Mouse (Mus musculus): ENCODE measurements around the gene Rpa1. TPM values are rescaled to one million over a fixed set of nuclear protein-coding genes. Genes with fewer than 3 reads are reported as not detected.

The Rpa1 gene
- polyA plus RNA-seq, 1 experiment from 2014 or later, result 119 TPM

- ATAC-seq (ENCODE audit: low FRiP score, low TSS enrichment), result no peak
- H3K4me2 ChIP-seq (replicated peaks; ENCODE audit: low read depth, low read length), result peak overlapping the region; percentile 82
- 39% methylated on average over 10 of the region's 10 CpGs for WGBS
- H3K27me3 ChIP-seq (ENCODE audit: insufficient read depth, low read length), result no peaks in the 10 kb centered on the region
- H3K4me1 ChIP-seq (ENCODE audit: insufficient read depth, low read length), result peaks cover 35% of the 10 kb centered on the region
- peak overlapping the region; percentile 97 for H3K4me3 ChIP-seq (ENCODE audit: low read length)
- peak overlapping the region; percentile 87 for H3K9ac ChIP-seq (replicated peaks; ENCODE audit: low read length)
- H3K27ac ChIP-seq (ENCODE audit: low read length), result no peak overlapping the region
- no peaks in the 10 kb centered on the region for H3K36me3 ChIP-seq (ENCODE audit: insufficient read depth, low read length)
- H3K9me3 ChIP-seq (ENCODE audit: low read length), result no peaks in the 10 kb centered on the region
Measured at GRCm38 (mm10) chr11:75347188-75347585, 937 bp downstream of the Rpa1 start.

GRCm38 (mm10) chr11:75346556-75347187 lies 1.5 kb downstream of the Rpa1 start:
- H3K9ac ChIP-seq (replicated peaks; ENCODE audit: low read length), result peak overlapping the region; percentile 87
- no peaks in the 10 kb centered on the region for H3K36me3 ChIP-seq (ENCODE audit: insufficient read depth, low read length)
- peak overlapping the region; percentile 97 for H3K4me3 ChIP-seq (ENCODE audit: low read length)
- no peaks in the 10 kb centered on the region for H3K9me3 ChIP-seq (ENCODE audit: low read length)
- no peak overlapping the region for H3K27ac ChIP-seq (ENCODE audit: low read length)
- H3K27me3 ChIP-seq (ENCODE audit: insufficient read depth, low read length), result no peaks in the 10 kb centered on the region
- 47% methylated on average over 3 of the region's 4 CpGs for WGBS
- peak overlapping the region; percentile 82 for H3K4me2 ChIP-seq (replicated peaks; ENCODE audit: low read depth, low read length)
- no peak for ATAC-seq (ENCODE audit: low FRiP score, low TSS enrichment)
- peaks cover 35% of the 10 kb centered on the region for H3K4me1 ChIP-seq (ENCODE audit: insufficient read depth, low read length)

DNA sequence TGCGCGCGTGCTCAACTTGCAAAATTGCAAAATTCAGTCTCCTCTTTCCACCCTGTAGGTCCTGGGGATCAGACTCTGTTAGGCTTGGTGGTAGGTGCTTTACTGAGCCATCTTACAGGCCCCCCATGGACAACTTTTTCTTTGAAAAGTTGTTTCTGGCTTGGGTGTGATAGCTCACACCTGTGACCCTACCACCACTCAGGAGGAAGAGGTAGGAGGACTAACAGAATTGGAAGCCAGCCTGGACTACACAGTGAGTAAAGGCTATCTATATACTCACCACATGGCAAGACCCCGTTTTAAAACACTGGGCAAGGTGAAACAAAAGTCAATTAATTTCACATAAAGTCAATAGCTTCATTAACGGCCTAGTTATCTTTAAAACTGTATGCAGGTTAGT lies 3.4 kb downstream of the Rpa1 start:
- Histone ChIP-seq H3K4me2 (replicated peaks; ENCODE audit: low read depth, low read length) (no peak overlapping the region), H3K9ac (replicated peaks; ENCODE audit: low read length) (no peak overlapping the region), H3K9me3 (ENCODE audit: low read length) (no peaks in the 10 kb centered on the region), H3K27ac (ENCODE audit: low read length) (no peak overlapping the region), H3K27me3 (ENCODE audit: insufficient read depth, low read length) (no peaks in the 10 kb centered on the region), H3K4me1 (ENCODE audit: insufficient read depth, low read length) (peaks cover 35% of the 10 kb centered on the region), H3K4me3 (ENCODE audit: low read length) (no peak overlapping the region), H3K36me3 (ENCODE audit: insufficient read depth, low read length) (peaks cover 5% of the 10 kb centered on the region; the same call in 1 of the 2 replicates)
- ATAC-seq (ENCODE audit: low FRiP score, low TSS enrichment), result no peak
- WGBS, result 85% methylated on average over 5 of the region's 5 CpGs

DNA sequence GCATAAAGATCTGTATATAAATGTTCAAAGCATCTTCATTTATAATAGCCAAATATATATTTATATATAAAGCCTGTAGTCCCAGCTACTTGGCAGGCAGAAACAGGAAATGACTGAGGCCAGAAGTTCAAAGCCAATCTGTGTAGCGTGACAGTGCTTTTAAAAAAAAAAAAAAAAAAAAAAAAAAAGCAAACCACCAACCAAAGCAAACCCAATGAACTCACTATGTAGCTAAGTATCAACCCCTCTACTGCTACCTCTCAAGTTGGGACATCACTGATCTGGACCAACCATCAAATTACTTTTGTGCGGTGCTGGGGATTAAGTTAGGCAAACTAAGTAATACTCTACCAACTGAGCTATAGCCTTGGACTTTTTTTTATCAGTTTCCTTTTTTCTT lies 4.0 kb downstream of the Rpa1 start:
- Histone ChIP-seq H3K4me2 (replicated peaks; ENCODE audit: low read depth, low read length) (no peak overlapping the region), H3K9me3 (ENCODE audit: low read length) (no peaks in the 10 kb centered on the region), H3K36me3 (ENCODE audit: insufficient read depth, low read length) (peaks cover 9% of the 10 kb centered on the region), H3K27me3 (ENCODE audit: insufficient read depth, low read length) (no peaks in the 10 kb centered on the region), H3K4me3 (ENCODE audit: low read length) (no peak overlapping the region), H3K27ac (ENCODE audit: low read length) (no peak overlapping the region), H3K9ac (replicated peaks; ENCODE audit: low read length) (no peak overlapping the region), H3K4me1 (ENCODE audit: insufficient read depth, low read length) (peaks cover 34% of the 10 kb centered on the region)
- 51% methylated on average over 2 of the region's 2 CpGs for WGBS
- ATAC-seq (ENCODE audit: low FRiP score, low TSS enrichment), result no peak

DNA sequence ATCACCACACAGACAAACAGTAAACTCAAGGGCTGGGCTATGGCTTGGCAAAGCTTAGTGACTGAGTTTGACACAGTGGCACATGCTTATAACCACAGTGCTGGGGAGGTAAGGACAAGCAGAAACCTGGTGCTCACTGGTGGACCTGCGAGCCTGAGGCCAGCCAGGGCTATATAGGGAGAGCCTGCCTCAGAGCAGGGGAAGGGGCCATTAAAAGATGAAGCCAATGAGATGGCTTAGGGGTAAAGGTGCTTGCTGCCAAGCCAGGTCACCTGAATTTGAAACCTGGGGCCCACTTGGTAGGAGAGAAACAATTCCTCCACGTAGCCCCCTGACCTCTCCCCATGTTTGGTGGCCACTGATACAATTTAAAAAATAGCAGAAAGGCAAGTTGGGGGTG lies 5.0 kb downstream of the Rpa1 start:
- Histone ChIP-seq H3K4me3 (ENCODE audit: low read length) (no peak overlapping the region), H3K27me3 (ENCODE audit: insufficient read depth, low read length) (no peaks in the 10 kb centered on the region), H3K4me1 (ENCODE audit: insufficient read depth, low read length) (peaks cover 28% of the 10 kb centered on the region), H3K4me2 (replicated peaks; ENCODE audit: low read depth, low read length) (no peak overlapping the region), H3K27ac (ENCODE audit: low read length) (no peak overlapping the region), H3K9me3 (ENCODE audit: low read length) (no peaks in the 10 kb centered on the region), H3K9ac (replicated peaks; ENCODE audit: low read length) (no peak overlapping the region), H3K36me3 (ENCODE audit: insufficient read depth, low read length) (peaks cover 12% of the 10 kb centered on the region)
- WGBS, result 77% methylated on average over 2 of the region's 2 CpGs
- no peak for ATAC-seq (ENCODE audit: low FRiP score, low TSS enrichment)

DNA sequence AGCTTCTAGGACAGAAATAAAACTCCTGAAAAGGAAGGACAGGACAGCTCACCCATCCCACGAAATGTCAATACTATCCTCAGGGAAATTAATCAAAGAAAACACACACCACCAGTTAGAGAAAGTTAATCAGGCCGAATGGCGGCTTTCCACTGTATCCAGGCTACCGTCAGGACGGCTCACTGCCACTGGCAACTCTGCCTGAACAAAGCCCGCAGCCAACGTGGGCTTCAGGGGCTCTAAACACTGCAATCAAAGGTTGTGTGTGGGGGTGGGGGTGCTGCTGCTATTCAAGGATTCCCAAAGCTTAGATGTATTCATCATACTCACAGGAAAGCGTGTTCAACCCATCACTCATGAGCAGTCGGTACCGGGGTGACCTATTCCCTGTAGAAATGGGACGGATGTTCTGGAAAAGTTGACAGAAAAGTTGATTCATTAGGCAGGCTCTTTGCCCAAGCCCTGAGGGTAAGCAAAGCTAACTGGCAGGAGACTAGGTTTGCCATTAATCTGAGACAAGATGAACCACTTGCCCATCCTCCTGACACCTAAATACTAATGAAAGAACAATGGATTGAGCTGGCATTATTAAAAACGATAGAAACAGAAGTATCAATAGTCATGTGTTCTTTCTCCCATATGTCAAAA lies 7.3 kb downstream of the Rpa1 start:
- WGBS, result 86% methylated on average over 12 of the region's 12 CpGs
- Histone ChIP-seq H3K36me3 (ENCODE audit: insufficient read depth, low read length) (peaks cover 23% of the 10 kb centered on the region), H3K4me3 (ENCODE audit: low read length) (no peak overlapping the region), H3K4me1 (ENCODE audit: insufficient read depth, low read length) (peaks cover 15% of the 10 kb centered on the region), H3K9ac (replicated peaks; ENCODE audit: low read length) (no peak overlapping the region), H3K4me2 (replicated peaks; ENCODE audit: low read depth, low read length) (no peak overlapping the region), H3K27me3 (ENCODE audit: insufficient read depth, low read length) (no peaks in the 10 kb centered on the region), H3K27ac (ENCODE audit: low read length) (no peak overlapping the region), H3K9me3 (ENCODE audit: low read length) (no peaks in the 10 kb centered on the region)
- no peak for ATAC-seq (ENCODE audit: low FRiP score, low TSS enrichment)

DNA sequence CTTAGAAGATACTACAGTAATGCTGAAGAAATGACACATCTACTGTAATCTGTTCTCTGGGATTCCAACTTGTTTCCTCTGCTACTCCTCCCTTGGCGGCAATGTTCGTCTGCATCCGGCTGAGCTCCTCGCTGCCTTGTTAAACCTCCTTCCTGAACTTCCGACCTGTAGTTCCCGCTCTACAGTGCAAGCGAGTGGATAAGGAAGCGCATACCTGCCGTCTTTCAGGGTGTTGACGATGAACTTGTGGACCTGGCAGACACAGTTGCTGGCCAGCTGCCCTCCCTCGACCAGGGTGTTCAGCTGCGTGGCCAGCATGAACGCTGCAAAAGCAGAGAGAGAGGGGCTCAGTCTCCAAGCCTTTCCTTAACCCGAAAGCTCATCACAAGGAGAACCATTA lies 8.0 kb downstream of the Rpa1 start:
- no peak overlapping the region for H3K4me3 ChIP-seq (ENCODE audit: low read length)
- ATAC-seq (ENCODE audit: low FRiP score, low TSS enrichment), result no peak
- H3K9me3 ChIP-seq (ENCODE audit: low read length), result no peaks in the 10 kb centered on the region
- H3K4me2 ChIP-seq (replicated peaks; ENCODE audit: low read depth, low read length), result no peak overlapping the region
- H3K9ac ChIP-seq (replicated peaks; ENCODE audit: low read length), result no peak overlapping the region
- peaks cover 23% of the 10 kb centered on the region for H3K36me3 ChIP-seq (ENCODE audit: insufficient read depth, low read length)
- no peak overlapping the region for H3K27ac ChIP-seq (ENCODE audit: low read length)
- H3K4me1 ChIP-seq (ENCODE audit: insufficient read depth, low read length), result peaks cover 14% of the 10 kb centered on the region
- H3K27me3 ChIP-seq (ENCODE audit: insufficient read depth, low read length), result no peaks in the 10 kb centered on the region
- 82% methylated on average over 14 of the region's 14 CpGs for WGBS

DNA sequence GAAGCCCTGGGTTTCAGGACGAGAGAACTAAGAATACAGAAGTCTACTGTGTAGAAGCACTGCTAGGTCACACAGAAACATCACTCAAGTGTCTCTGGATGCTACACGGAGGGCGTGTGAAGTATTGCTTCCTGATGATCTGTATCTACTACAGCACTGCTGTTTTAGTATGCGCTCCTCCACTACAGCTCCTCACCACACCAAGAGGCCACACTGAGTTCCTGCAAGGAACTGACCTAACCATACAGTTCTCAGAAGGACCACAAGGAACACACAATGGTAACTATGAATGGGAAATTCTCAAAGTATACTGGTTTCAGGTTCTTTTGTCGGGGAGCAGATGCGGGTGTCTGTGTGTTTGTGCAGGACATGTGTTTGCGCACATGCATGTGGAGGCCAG lies 10.9 kb downstream of the Rpa1 start:
- H3K36me3 ChIP-seq (ENCODE audit: insufficient read depth, low read length), result peaks cover 28% of the 10 kb centered on the region
- H3K4me1 ChIP-seq (ENCODE audit: insufficient read depth, low read length), result no peaks in the 10 kb centered on the region
- no peak overlapping the region for H3K4me3 ChIP-seq (ENCODE audit: low read length)
- no peak for ATAC-seq (ENCODE audit: low FRiP score, low TSS enrichment)
- no peak overlapping the region for H3K4me2 ChIP-seq (replicated peaks; ENCODE audit: low read depth, low read length)
- 88% methylated on average over 7 of the region's 7 CpGs for WGBS
- no peaks in the 10 kb centered on the region for H3K9me3 ChIP-seq (ENCODE audit: low read length)
- H3K9ac ChIP-seq (replicated peaks; ENCODE audit: low read length), result no peak overlapping the region
- H3K27me3 ChIP-seq (ENCODE audit: insufficient read depth, low read length), result no peaks in the 10 kb centered on the region
- H3K27ac ChIP-seq (ENCODE audit: low read length), result no peak overlapping the region

- Histone ChIP-seq H3K9ac (replicated peaks; ENCODE audit: low read length) (no peak overlapping the region), H3K4me1 (ENCODE audit: insufficient read depth, low read length) (no peaks in the 10 kb centered on the region), H3K27ac (ENCODE audit: low read length) (no peak overlapping the region), H3K36me3 (ENCODE audit: insufficient read depth, low read length) (peaks cover 31% of the 10 kb centered on the region), H3K27me3 (ENCODE audit: insufficient read depth, low read length) (no peaks in the 10 kb centered on the region), H3K4me3 (ENCODE audit: low read length) (no peak overlapping the region), H3K9me3 (ENCODE audit: low read length) (no peaks in the 10 kb centered on the region), H3K4me2 (replicated peaks; ENCODE audit: low read depth, low read length) (no peak overlapping the region)
- WGBS, result 60% methylated on average over 8 of the region's 8 CpGs
- ATAC-seq (ENCODE audit: low FRiP score, low TSS enrichment), result no peak
Measured at GRCm38 (mm10) chr11:75336676-75337075, 11.4 kb downstream of the Rpa1 start.

- no peak overlapping the region for H3K9ac ChIP-seq (replicated peaks; ENCODE audit: low read length)
- H3K9me3 ChIP-seq (ENCODE audit: low read length), result no peaks in the 10 kb centered on the region
- H3K4me3 ChIP-seq (ENCODE audit: low read length), result no peak overlapping the region
- H3K36me3 ChIP-seq (ENCODE audit: insufficient read depth, low read length), result peaks cover 12% of the 10 kb centered on the region; the same call in 1 of the 2 replicates
- ATAC-seq (ENCODE audit: low FRiP score, low TSS enrichment), result no peak
- H3K27me3 ChIP-seq (ENCODE audit: insufficient read depth, low read length), result no peaks in the 10 kb centered on the region
- peaks cover 25% of the 10 kb centered on the region for H3K4me1 ChIP-seq (ENCODE audit: insufficient read depth, low read length)
- no peak overlapping the region for H3K4me2 ChIP-seq (replicated peaks; ENCODE audit: low read depth, low read length)
- H3K27ac ChIP-seq (ENCODE audit: low read length), result no peak overlapping the region
- 42% methylated on average over 7 of the region's 7 CpGs for WGBS
Measured at GRCm38 (mm10) chr11:75325969-75326311, 22.2 kb downstream of the Rpa1 start.
